8 mouse cellular contexts compared by ENCODE assay signal in genomic region chr14:54227911-54228451, GRCm38 (mm10). TPM values are rescaled to one million over a fixed set of nuclear protein-coding genes. Genes with fewer than 3 reads are reported as not detected.
DNase-seq lines count a peak whose midpoint lies in the region; ATAC-seq and TF ChIP-seq lines count a peak whose summit lies in the region.

No protein-coding gene starts in this region.

- peak overlapping the region; percentile 48; the same call in 1 of the 2 replicates for H3K27ac ChIP-seq in embryonic facial prominence, embryonic 15.5 days (replicated peaks)
- H3K27ac ChIP-seq in heart, embryonic 11.5 days (ENCODE audit: low read depth, low read length): peak overlapping the region; percentile 23; the same call in 1 of the 2 replicates
- H3K27ac ChIP-seq in kidney, embryonic 14.5 days (ENCODE audit: low read depth, low read length): peak overlapping the region; percentile 42; the same call in 1 of the 2 replicates
- H3K27ac ChIP-seq in liver, adult 2 months (replicated peaks; ENCODE audit: insufficient read depth, low read depth, low read length): no peak overlapping the region
- H3K27ac ChIP-seq in stomach, embryonic 14.5 days (ENCODE audit: low read length): no peak overlapping the region

- DNase-seq in A20 (ENCODE audit: low read depth, low spot score): peak; percentile 86
- DNase-seq in brain, adult 2 months (ENCODE audit: low read depth, low spot score): peak; percentile 75
- DNase-seq in liver, adult 2 months (ENCODE audit: extremely low read depth, low read depth, low spot score): peak; percentile 37

- no peaks in the 10 kb centered on the region for H3K36me3 ChIP-seq in embryonic facial prominence, embryonic 15.5 days
- no peaks in the 10 kb centered on the region for H3K36me3 ChIP-seq in heart, embryonic 11.5 days (ENCODE audit: control insufficient read depth, insufficient read depth, low read length)
- no peaks in the 10 kb centered on the region for H3K36me3 ChIP-seq in kidney, embryonic 14.5 days (ENCODE audit: control insufficient read depth, insufficient read depth, low read length)
- H3K36me3 ChIP-seq in liver, adult 2 months (ENCODE audit: control insufficient read depth, insufficient read depth, low read length): no peaks in the 10 kb centered on the region
- H3K36me3 ChIP-seq in myocyte (ENCODE audit: control insufficient read depth, insufficient read depth): no peaks in the 10 kb centered on the region
- H3K36me3 ChIP-seq in stomach, embryonic 14.5 days (ENCODE audit: control insufficient read depth, insufficient read depth, low read length): no peaks in the 10 kb centered on the region

- H3ac ChIP-seq in myocyte (ENCODE audit: control insufficient read depth, insufficient read length): no peak overlapping the region

- H3K27me3 ChIP-seq in embryonic facial prominence, embryonic 15.5 days: no peaks in the 10 kb centered on the region
- H3K27me3 ChIP-seq in heart, embryonic 11.5 days (ENCODE audit: control insufficient read depth, insufficient read depth, low read length): peaks cover 2% of the 10 kb centered on the region; the same call in 1 of the 2 replicates
- no peaks in the 10 kb centered on the region for H3K27me3 ChIP-seq in kidney, embryonic 14.5 days (ENCODE audit: control insufficient read depth, insufficient read depth, low read length)
- H3K27me3 ChIP-seq in liver, adult 2 months (ENCODE audit: control insufficient read depth, insufficient read depth, low read length): no peaks in the 10 kb centered on the region
- no peaks in the 10 kb centered on the region for H3K27me3 ChIP-seq in myocyte (ENCODE audit: control insufficient read depth, insufficient read depth, insufficient read length)
- no peaks in the 10 kb centered on the region for H3K27me3 ChIP-seq in stomach, embryonic 14.5 days (ENCODE audit: control insufficient read depth, insufficient read depth, low read length)

- WGBS in embryonic facial prominence, embryonic 15.5 days: under 1% methylated on average over 10 of the region's 10 CpGs
- WGBS in heart, embryonic 11.5 days (ENCODE audit: insufficient replicate concordance): 1% methylated on average over 10 of the region's 10 CpGs
- WGBS in kidney, embryonic 14.5 days: under 1% methylated on average over 10 of the region's 10 CpGs
- 0% methylated on average over 10 of the region's 10 CpGs for WGBS in liver, adult 2 months
- under 1% methylated on average over 10 of the region's 10 CpGs for WGBS in stomach, embryonic 14.5 days

- no peaks in the 10 kb centered on the region for H3K79me2 ChIP-seq in liver, adult 2 months (ENCODE audit: control insufficient read depth, insufficient read depth, low read length)
- no peaks in the 10 kb centered on the region for H3K79me2 ChIP-seq in myocyte (ENCODE audit: control insufficient read depth, insufficient read depth)

- H3K9me3 ChIP-seq in embryonic facial prominence, embryonic 15.5 days (replicated peaks): no peaks in the 10 kb centered on the region
- H3K9me3 ChIP-seq in heart, embryonic 11.5 days (replicated peaks; ENCODE audit: control insufficient read depth, low read length): no peaks in the 10 kb centered on the region
- no peaks in the 10 kb centered on the region for H3K9me3 ChIP-seq in kidney, embryonic 14.5 days (ENCODE audit: control insufficient read depth, low read length)
- H3K9me3 ChIP-seq in stomach, embryonic 14.5 days (ENCODE audit: control insufficient read depth, low read depth, low read length): no peaks in the 10 kb centered on the region

- no peak overlapping the region for H3K9ac ChIP-seq in embryonic facial prominence, embryonic 15.5 days
- 0 out of 2 replicates have a peak overlapping the region, but pooled peaks have one; percentile 28 for H3K9ac ChIP-seq in heart, embryonic 11.5 days (ENCODE audit: low read depth, low read length)
- H3K9ac ChIP-seq in kidney, embryonic 14.5 days (ENCODE audit: low read depth, low read length): peak overlapping the region; percentile 24; the same call in 1 of the 2 replicates
- peak overlapping the region; percentile 26 for H3K9ac ChIP-seq in liver, adult 2 months (ENCODE audit: low read depth, low read length)
- no peak overlapping the region for H3K9ac ChIP-seq in stomach, embryonic 14.5 days (replicated peaks; ENCODE audit: low read depth, low read length)

- H3K4me2 ChIP-seq in embryonic facial prominence, embryonic 15.5 days (replicated peaks): peak overlapping the region; percentile 60
- peak overlapping the region; percentile 66 for H3K4me2 ChIP-seq in heart, embryonic 11.5 days
- peak overlapping the region; percentile 43 for H3K4me2 ChIP-seq in kidney, embryonic 14.5 days (replicated peaks; ENCODE audit: low read depth, low read length)
- H3K4me2 ChIP-seq in myocyte (ENCODE audit: low read depth): peak overlapping the region; percentile 98
- peak overlapping the region; percentile 42 for H3K4me2 ChIP-seq in stomach, embryonic 14.5 days (replicated peaks; ENCODE audit: low read depth, low read length)

- peak overlapping the region; percentile 40 for H3K4me3 ChIP-seq in embryonic facial prominence, embryonic 15.5 days (replicated peaks)
- peak overlapping the region; percentile 24 for H3K4me3 ChIP-seq in heart, embryonic 11.5 days (ENCODE audit: low read depth, low read length)
- H3K4me3 ChIP-seq in kidney, embryonic 14.5 days (ENCODE audit: low read length): peak overlapping the region; percentile 22; the same call in 1 of the 2 replicates
- H3K4me3 ChIP-seq in liver, adult 2 months (ENCODE audit: insufficient read depth, low read depth, low read length): peak overlapping the region; percentile 23; the same call in 1 of the 2 replicates
- H3K4me3 ChIP-seq in myocyte: peak overlapping the region; percentile 9
- H3K4me3 ChIP-seq in stomach, embryonic 14.5 days (ENCODE audit: low read depth, low read length): peak overlapping the region; percentile 15; the same call in 1 of the 2 replicates

- H3K4me1 ChIP-seq in embryonic facial prominence, embryonic 15.5 days: peaks cover 30% of the 10 kb centered on the region
- H3K4me1 ChIP-seq in heart, embryonic 11.5 days (ENCODE audit: control insufficient read depth, insufficient read depth, low read length): peaks cover 37% of the 10 kb centered on the region
- peaks cover 38% of the 10 kb centered on the region for H3K4me1 ChIP-seq in kidney, embryonic 14.5 days (ENCODE audit: control insufficient read depth, insufficient read depth, low read length)
- H3K4me1 ChIP-seq in liver, adult 2 months (ENCODE audit: control insufficient read depth, insufficient read depth, low read length): peaks cover 3% of the 10 kb centered on the region; the same call in 1 of the 2 replicates
- H3K4me1 ChIP-seq in stomach, embryonic 14.5 days (ENCODE audit: control insufficient read depth, insufficient read depth, low read length): peaks cover 19% of the 10 kb centered on the region

- no peak for TF ChIP-seq POLR2A in liver, adult 2 months (IDR thresholded peaks at IDR 0.05; ENCODE audit: extremely low read depth, insufficient read depth, low read length)
- TF ChIP-seq POLR2A in myocyte (IDR thresholded peaks at IDR 0.05; ENCODE audit: insufficient read length, low read depth): no peak

- peak; percentile 44 for ATAC-seq in embryonic facial prominence, embryonic 15.5 days (ENCODE audit: insufficient number of reproducible peaks, low FRiP score, low TSS enrichment, low read depth)
- peak; percentile 56 for ATAC-seq in heart, embryonic 11.5 days (replicated peaks; ENCODE audit: insufficient number of reproducible peaks, low FRiP score, low TSS enrichment)
- ATAC-seq in kidney, embryonic 14.5 days (ENCODE audit: low FRiP score, low TSS enrichment): peak; percentile 60
- peak; percentile 30; the same call in 1 of the 2 replicates for ATAC-seq in stomach, embryonic 14.5 days (ENCODE audit: insufficient number of reproducible peaks, insufficient read depth, low FRiP score, low read depth)

- TF ChIP-seq CTCF in liver, adult 2 months (IDR thresholded peaks at IDR 0.05; ENCODE audit: low read depth, low read length): peak; percentile 75

TF ChIP-seq in myocyte, 11 proteins besides CTCF, POLR2A, EP300 and RAD21 (continues in another document):
- no peak for TF ChIP-seq MAX (IDR thresholded peaks at IDR 0.05; ENCODE audit: low read depth)
- no peak for TF ChIP-seq REST (IDR thresholded peaks at IDR 0.05; ENCODE audit: insufficient read depth, insufficient read length)
- TF ChIP-seq TCF12 (IDR thresholded peaks at IDR 0.05; ENCODE audit: insufficient read depth, poor library complexity, severe bottlenecking): no peak
- TF ChIP-seq POLR2AphosphoS2 (IDR thresholded peaks at IDR 0.05; ENCODE audit: insufficient read length, low read depth): no peak
- no peak for TF ChIP-seq E2F4 (IDR thresholded peaks at IDR 0.05; ENCODE audit: insufficient read depth)
- no peak for TF ChIP-seq MYOD1 (IDR thresholded peaks at IDR 0.05; ENCODE audit: control insufficient read depth in 1 of 3, insufficient read length in 2 of 3, low read depth in 2 of 3)

RNA-seq across cellular contexts. Expression of gene Dad1, which starts 25.9 kb away (rescaled TPM):
- 396 and 402 TPM in 2 replicates for polyA plus RNA-seq in embryonic facial prominence, embryonic 15.5 days (2015; fragmentation: Nextera tagmentation; extraction: Ambion mirVana)
- polyA plus RNA-seq in heart, embryonic 11.5 days (2014; fragmentation: Nextera tagmentation; extraction: Ambion mirVana): 369 and 395 TPM in 2 replicates
- 431 and 487 TPM in 2 replicates for polyA plus RNA-seq in kidney, embryonic 14.5 days (2014; fragmentation: Nextera tagmentation; extraction: Ambion mirVana)
- total RNA-seq in liver, adult 2 months (2014; rRNA removed): 39.4 and 57.1 TPM in 2 replicates
- polyA plus RNA-seq in liver, adult 2 months (2012; rRNA removed): 546 and 638 TPM in 2 replicates
- polyA plus RNA-seq in myocyte (2012; fragmentation: generic; extraction: Trizol): 324 TPM
- polyA plus RNA-seq in stomach, embryonic 14.5 days (2014; fragmentation: Nextera tagmentation; extraction: Ambion mirVana): 400 and 406 TPM in 2 replicates

RNA-seq across cellular contexts. Expression of gene Abhd4, which starts 26.0 kb away (rescaled TPM):
- polyA plus RNA-seq in embryonic facial prominence, embryonic 15.5 days (2015; fragmentation: Nextera tagmentation; extraction: Ambion mirVana): 58.5 and 66.7 TPM in 2 replicates
- 97.3 and 99.3 TPM in 2 replicates for polyA plus RNA-seq in heart, embryonic 11.5 days (2014; fragmentation: Nextera tagmentation; extraction: Ambion mirVana)
- polyA plus RNA-seq in kidney, embryonic 14.5 days (2014; fragmentation: Nextera tagmentation; extraction: Ambion mirVana): 50.3 and 62.5 TPM in 2 replicates
- 22.1 and 25.2 TPM in 2 replicates for total RNA-seq in liver, adult 2 months (2014; rRNA removed)
- 33.5 and 38.4 TPM in 2 replicates for polyA plus RNA-seq in liver, adult 2 months (2012; rRNA removed)
- polyA plus RNA-seq in myocyte (2012; fragmentation: generic; extraction: Trizol): 65.9 TPM
- 52.2 and 54.3 TPM in 2 replicates for polyA plus RNA-seq in stomach, embryonic 14.5 days (2014; fragmentation: Nextera tagmentation; extraction: Ambion mirVana)

RNA-seq across cellular contexts. Expression of gene Olfr49, which starts 56.8 kb away (rescaled TPM):
- 0.09 TPM in 1 of 2 replicates, not detected in the other for polyA plus RNA-seq in embryonic facial prominence, embryonic 15.5 days (2015; fragmentation: Nextera tagmentation; extraction: Ambion mirVana)
- not detected in 2 replicates for polyA plus RNA-seq in heart, embryonic 11.5 days (2014; fragmentation: Nextera tagmentation; extraction: Ambion mirVana)
- not detected in 2 replicates for polyA plus RNA-seq in kidney, embryonic 14.5 days (2014; fragmentation: Nextera tagmentation; extraction: Ambion mirVana)
- not detected in 2 replicates for total RNA-seq in liver, adult 2 months (2014; rRNA removed)
- not detected in 2 replicates for polyA plus RNA-seq in liver, adult 2 months (2012; rRNA removed)
- not detected for polyA plus RNA-seq in myocyte (2012; fragmentation: generic; extraction: Trizol)
- not detected in 2 replicates for polyA plus RNA-seq in stomach, embryonic 14.5 days (2014; fragmentation: Nextera tagmentation; extraction: Ambion mirVana)

Comparison
In these comparisons a context has a peak if more than half of its experiments do, and no peak if none do; other contexts are left out.
1. H3K27ac ChIP-seq: peak in embryonic facial prominence, embryonic 15.5 days (single experiment), heart, embryonic 11.5 days (single experiment) and kidney, embryonic 14.5 days (single experiment); none in liver, adult 2 months (single experiment) and stomach, embryonic 14.5 days (single experiment).
2. H3K4me2 ChIP-seq: peak in every context shown above with its lines; median percentile 98 in myocyte; 66 in heart, embryonic 11.5 days; 60 in embryonic facial prominence, embryonic 15.5 days; 43 in kidney, embryonic 14.5 days; 42 in stomach, embryonic 14.5 days.
3. H3K9ac ChIP-seq: peak in heart, embryonic 11.5 days (single experiment), kidney, embryonic 14.5 days (single experiment) and liver, adult 2 months (single experiment); none in embryonic facial prominence, embryonic 15.5 days (single experiment) and stomach, embryonic 14.5 days (single experiment).
4. Peak in every context shown above with its lines, with median percentiles within 50 percentile points of each other: DNase-seq, ATAC-seq and H3K4me3 ChIP-seq.